Mouse (Mus musculus): ENCODE data around the gene Gjb3.

Gjb3 gene

DNA sequence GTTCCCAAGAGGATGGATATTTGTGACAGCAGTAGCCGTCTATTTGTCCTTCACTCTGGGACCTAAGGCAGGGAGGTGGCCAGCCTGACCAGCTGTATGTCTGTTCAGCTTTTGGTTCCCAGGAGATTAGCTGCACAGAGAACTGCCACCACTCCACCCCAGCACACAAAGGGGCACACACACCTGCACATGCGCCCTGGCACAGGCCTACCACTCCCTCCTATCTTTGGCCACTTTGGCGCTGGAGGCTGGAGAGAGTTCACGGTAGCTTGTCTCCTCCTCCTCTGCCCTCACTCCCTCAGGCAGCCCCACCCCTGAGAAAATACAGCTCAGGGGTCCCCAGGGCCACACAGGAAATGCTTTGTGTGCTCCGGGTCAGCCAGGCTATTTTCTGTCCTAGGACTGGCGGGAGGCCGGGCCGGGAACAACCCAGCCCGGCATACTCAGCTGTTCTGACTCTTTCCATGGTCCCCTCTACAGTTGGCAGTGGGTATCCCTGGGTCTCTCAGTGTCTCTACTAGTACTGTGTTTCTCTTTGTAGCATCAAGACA lies 52.1 kb downstream of the Gjb3 start:
- no peak for DNase-seq (ENCODE audit: low spot score)

Data from testis, postnatal 10 days (tissue).